Mouse (Mus musculus) midbrain, embryonic 16.5 days (tissue): Measurements from ENCODE around the gene Slc13a5. TPM values are rescaled to one million over a fixed set of nuclear protein-coding genes. Genes with fewer than 3 reads are reported as not detected.

Experiments
- ATAC-seq: fragments of 200-750 bp; cut with Nextera tagmentation; 2 replicates; pipeline ENCODE4 v1.8.0; 2017; ENCODE audit warnings: moderate TSS enrichment
- H3K27ac ChIP-seq: fragments of 300-500 bp; sonication (generic); 2 replicates; pipeline ENCODE4 v1.5.1; 2014; ENCODE audit warnings: mild to moderate bottlenecking, low read length, mixed read lengths
- H3K27me3 ChIP-seq: fragments of 300-500 bp; sonication (generic); 2 replicates; pipeline ENCODE4 v1.6.1; 2014; ENCODE audit warnings: low read depth, low read length, mixed read lengths; ENCODE audit not compliant: control insufficient read depth, insufficient read depth
- H3K36me3 ChIP-seq: fragments of 300-500 bp; sonication (generic); 2 replicates; pipeline ENCODE4 v1.6.1; 2014; ENCODE audit warnings: mild to moderate bottlenecking, low read length, moderate library complexity, mixed read lengths; ENCODE audit not compliant: control insufficient read depth, insufficient read depth
- H3K4me1 ChIP-seq: fragments of 300-500 bp; sonication (generic); 2 replicates; pipeline ENCODE4 v1.6.1; 2014; ENCODE audit warnings: mild to moderate bottlenecking, low read length, mixed read lengths; ENCODE audit not compliant: control insufficient read depth, insufficient read depth
- H3K4me2 ChIP-seq: fragments of 300-500 bp; sonication (generic); 2 replicates; pipeline ENCODE4 v1.6.1; 2014; ENCODE audit warnings: mild to moderate bottlenecking, low read length, mixed read lengths
- H3K4me3 ChIP-seq: fragments of 300-500 bp; sonication (generic); 2 replicates; pipeline ENCODE4 v1.5.1; 2014; ENCODE audit warnings: low read depth, mild to moderate bottlenecking, low read length, moderate library complexity, mixed read lengths
- H3K9ac ChIP-seq: fragments of 300-500 bp; sonication (generic); 2 replicates; pipeline ENCODE4 v1.6.1; 2014; ENCODE audit warnings: low read depth, low read length, mixed read lengths
- H3K9me3 ChIP-seq: fragments of 300-500 bp; sonication (generic); replicated peaks from 2 replicates; pipeline ENCODE4 v1.6.1; 2014; ENCODE audit warnings: mild to moderate bottlenecking, low read length, mixed read lengths; ENCODE audit not compliant: control insufficient read depth, poor library complexity, severe bottlenecking
- WGBS: fragments of 180-500 bp; shearing (Covaris S2); extraction: QIAGEN DNeasy Blood & Tissue Kit; methylation state at CpG from one replicate; pipeline ENCODE4 v1.1.7; 2014; 5-methylcytosine and 5-hydroxymethylcytosine counted together
- polyA plus RNA-seq: library from polyadenylated mRNA; unstranded; fragments of >200 nt; fragmentation: Nextera tagmentation; extraction: Ambion mirVana; gene quantifications from 2 replicates; pipeline ENCODE4 v1.2.1, GENCODE M21; 2015

Slc13a5 gene
- polyA plus RNA-seq, 1 experiment from 2014 or later, result 2.6 TPM

DNA sequence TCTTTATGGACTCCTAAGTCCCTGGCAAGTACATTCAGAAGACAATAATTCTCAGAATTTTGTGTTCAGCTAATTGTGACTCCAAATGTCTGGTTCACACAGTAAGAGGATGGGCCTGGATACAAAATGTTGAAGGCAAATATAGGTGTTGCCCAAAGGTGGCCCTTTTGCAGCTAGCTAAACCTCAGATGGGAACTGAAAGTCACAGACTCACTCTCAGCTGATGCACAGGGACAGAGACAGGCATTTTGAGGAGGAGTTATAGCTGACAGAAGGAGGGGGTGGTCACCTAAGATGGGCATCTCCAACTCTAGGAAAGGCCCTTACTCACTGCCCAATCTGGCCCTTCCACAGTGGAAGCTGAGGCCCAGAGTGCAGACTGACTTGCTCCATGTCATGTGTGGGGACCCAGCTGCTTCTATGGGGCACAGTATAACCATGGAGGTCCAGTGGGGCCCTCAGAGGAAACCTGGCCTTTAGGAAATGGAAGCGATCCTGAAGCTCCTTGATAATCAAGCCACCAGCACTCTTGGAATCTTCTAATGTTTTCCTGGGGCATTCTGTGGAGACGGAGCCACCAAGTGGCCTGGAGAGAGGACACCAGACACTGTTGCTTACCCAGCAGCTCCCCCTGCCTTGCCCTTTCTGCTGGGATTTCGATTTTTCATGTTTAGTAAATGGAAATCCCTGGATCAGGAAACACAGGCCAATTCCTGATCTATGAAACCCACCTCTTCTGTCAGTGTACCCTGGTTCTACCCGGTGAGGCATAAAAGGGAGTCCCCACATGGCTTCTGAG lies 26.8 kb downstream of the Slc13a5 start:
- H3K4me3 ChIP-seq, result no peak overlapping the region
- H3K9me3 ChIP-seq, result no peaks in the 10 kb centered on the region
- H3K27ac ChIP-seq, result no peak overlapping the region
- no peak overlapping the region for H3K9ac ChIP-seq
- no peaks in the 10 kb centered on the region for H3K4me1 ChIP-seq
- H3K27me3 ChIP-seq, result no peaks in the 10 kb centered on the region
- 86% methylated on average over 4 of the region's 4 CpGs for WGBS
- H3K4me2 ChIP-seq, result no peak overlapping the region
- no peak for ATAC-seq
- H3K36me3 ChIP-seq, result no peaks in the 10 kb centered on the region

DNA sequence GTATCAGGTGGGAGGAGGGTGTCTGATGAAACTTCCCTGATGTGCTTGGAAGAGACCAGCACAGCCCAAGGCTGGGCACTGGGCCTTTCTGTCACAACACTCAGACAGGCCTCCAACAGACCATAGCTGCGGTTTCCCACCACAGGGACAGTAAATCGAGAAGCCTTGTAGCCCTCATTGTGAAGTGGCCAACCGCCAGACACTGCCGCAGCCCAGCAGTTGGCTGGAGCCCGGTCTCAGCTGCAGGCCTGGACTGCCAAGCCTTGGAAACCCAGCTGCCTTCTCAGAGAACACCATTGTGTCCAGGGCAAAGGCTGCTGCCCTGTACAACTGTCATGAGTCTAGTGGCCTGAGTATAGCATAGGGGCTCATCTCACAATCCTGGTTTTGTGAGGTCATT lies 33.0 kb downstream of the Slc13a5 start:
- Histone ChIP-seq H3K4me2 (no peak overlapping the region), H3K36me3 (no peaks in the 10 kb centered on the region), H3K4me3 (no peak overlapping the region), H3K27me3 (no peaks in the 10 kb centered on the region), H3K9ac (no peak overlapping the region), H3K27ac (no peak overlapping the region), H3K4me1 (no peaks in the 10 kb centered on the region), H3K9me3 (no peaks in the 10 kb centered on the region)
- WGBS, result 71% methylated on average over 5 of the region's 5 CpGs
- ATAC-seq, result no peak

DNA sequence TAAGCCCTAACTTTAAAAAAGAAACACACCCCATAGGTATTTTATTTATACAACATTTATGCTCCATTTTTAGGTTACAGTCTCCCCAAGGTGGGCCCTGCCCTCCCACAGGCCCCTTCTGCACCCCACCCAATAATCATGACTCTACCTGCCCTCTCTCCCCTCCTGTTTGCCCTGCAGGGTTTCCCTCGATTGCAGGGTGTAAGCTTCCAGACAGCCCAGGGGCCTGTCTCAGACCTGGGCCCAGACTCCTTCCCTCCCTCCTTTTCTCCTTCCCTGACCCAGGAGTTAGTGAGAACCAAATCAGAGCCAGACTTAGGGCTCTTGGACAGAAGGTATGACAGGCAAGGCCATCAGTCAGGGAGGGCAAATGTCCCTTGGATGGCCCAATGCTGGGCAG lies 34.0 kb downstream of the Slc13a5 start:
- Histone ChIP-seq H3K4me3 (no peak overlapping the region), H3K4me2 (no peak overlapping the region), H3K27me3 (no peaks in the 10 kb centered on the region), H3K4me1 (no peaks in the 10 kb centered on the region), H3K36me3 (no peaks in the 10 kb centered on the region), H3K9me3 (no peaks in the 10 kb centered on the region), H3K9ac (no peak overlapping the region), H3K27ac (no peak overlapping the region)
- no peak for ATAC-seq
- 67% methylated on average over 1 of the region's 1 CpGs for WGBS

DNA sequence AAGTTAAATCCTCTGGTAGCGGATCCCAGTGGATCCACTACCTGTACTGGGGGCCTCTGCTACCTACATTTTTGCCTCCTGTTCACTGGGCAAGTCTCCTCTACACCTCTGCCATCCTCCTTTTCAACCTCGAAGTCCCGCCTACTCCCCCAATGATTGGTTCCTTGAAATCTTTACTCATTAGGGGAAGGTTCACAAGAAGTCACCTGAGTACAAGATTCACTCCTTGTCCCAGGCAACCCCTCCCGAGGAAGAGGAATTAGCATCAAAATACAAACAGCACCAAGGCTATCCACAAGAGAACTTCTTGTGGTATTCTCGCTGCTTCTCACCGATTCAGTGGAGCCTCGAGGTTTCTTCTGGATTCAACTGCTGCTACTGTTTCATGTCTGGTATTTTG lies 35.0 kb downstream of the Slc13a5 start:
- H3K9ac ChIP-seq, result no peak overlapping the region
- H3K9me3 ChIP-seq, result no peaks in the 10 kb centered on the region
- H3K36me3 ChIP-seq, result no peaks in the 10 kb centered on the region
- no peak overlapping the region for H3K4me3 ChIP-seq
- no peaks in the 10 kb centered on the region for H3K27me3 ChIP-seq
- H3K27ac ChIP-seq, result no peak overlapping the region
- H3K4me1 ChIP-seq, result no peaks in the 10 kb centered on the region
- no peak overlapping the region for H3K4me2 ChIP-seq
- WGBS, result 86% methylated on average over 7 of the region's 7 CpGs
- ATAC-seq, result no peak

GRCm38 (mm10) chr11:72228513-72228912 lies 38.5 kb downstream of the Slc13a5 start:
- H3K27ac ChIP-seq, result no peak overlapping the region
- no peak overlapping the region for H3K9ac ChIP-seq
- H3K36me3 ChIP-seq, result no peaks in the 10 kb centered on the region
- no peak overlapping the region for H3K4me3 ChIP-seq
- H3K27me3 ChIP-seq, result no peaks in the 10 kb centered on the region
- H3K4me1 ChIP-seq, result no peaks in the 10 kb centered on the region
- WGBS, result 90% methylated on average over 4 of the region's 4 CpGs
- H3K4me2 ChIP-seq, result no peak overlapping the region
- no peaks in the 10 kb centered on the region for H3K9me3 ChIP-seq
- no peak for ATAC-seq

- H3K9ac ChIP-seq, result no peak overlapping the region
- H3K27me3 ChIP-seq, result no peaks in the 10 kb centered on the region
- no peak overlapping the region for H3K27ac ChIP-seq
- H3K9me3 ChIP-seq, result no peaks in the 10 kb centered on the region
- H3K4me2 ChIP-seq, result no peak overlapping the region
- WGBS, result 93% methylated on average over 6 of the region's 6 CpGs
- H3K4me3 ChIP-seq, result no peak overlapping the region
- no peaks in the 10 kb centered on the region for H3K4me1 ChIP-seq
- ATAC-seq, result no peak
- no peaks in the 10 kb centered on the region for H3K36me3 ChIP-seq
Observed at GRCm38 (mm10) chr11:72226901-72227300, 40.1 kb downstream of the Slc13a5 start.

- no peak overlapping the region for H3K27ac ChIP-seq
- no peak overlapping the region for H3K4me2 ChIP-seq
- WGBS, result 44% methylated on average over 10 of the region's 10 CpGs
- H3K9ac ChIP-seq, result no peak overlapping the region
- ATAC-seq, result no peak
- H3K9me3 ChIP-seq, result no peaks in the 10 kb centered on the region
- no peaks in the 10 kb centered on the region for H3K27me3 ChIP-seq
- no peaks in the 10 kb centered on the region for H3K36me3 ChIP-seq
- no peak overlapping the region for H3K4me3 ChIP-seq
- no peaks in the 10 kb centered on the region for H3K4me1 ChIP-seq
Observed at GRCm38 (mm10) chr11:72226020-72226791, 40.8 kb downstream of the Slc13a5 start.

GRCm38 (mm10) chr11:72224865-72225264 lies 42.2 kb downstream of the Slc13a5 start:
- 17% methylated on average over 5 of the region's 5 CpGs for WGBS
- no peaks in the 10 kb centered on the region for H3K9me3 ChIP-seq
- no peak overlapping the region for H3K9ac ChIP-seq
- no peak overlapping the region for H3K27ac ChIP-seq
- no peaks in the 10 kb centered on the region for H3K4me1 ChIP-seq
- no peaks in the 10 kb centered on the region for H3K27me3 ChIP-seq
- H3K4me3 ChIP-seq, result no peak overlapping the region
- peak; percentile 48; the same call in 1 of the 2 replicates for ATAC-seq
- no peaks in the 10 kb centered on the region for H3K36me3 ChIP-seq
- H3K4me2 ChIP-seq, result no peak overlapping the region

GRCm38 (mm10) chr11:72223414-72223813 lies 43.6 kb downstream of the Slc13a5 start:
- Histone ChIP-seq H3K4me3 (no peak overlapping the region), H3K4me1 (0 out of 2 replicates have a peak, but pooled peaks cover 1% of the 10 kb centered on the region), H3K27ac (no peak overlapping the region), H3K9ac (no peak overlapping the region), H3K9me3 (no peaks in the 10 kb centered on the region), H3K4me2 (no peak overlapping the region), H3K36me3 (no peaks in the 10 kb centered on the region), H3K27me3 (no peaks in the 10 kb centered on the region)
- 75% methylated on average over 4 of the region's 4 CpGs for WGBS
- ATAC-seq, result no peak
